Mouse (Mus musculus) cerebellum, adult 11 months (tissue): ENCODE data around the gene Gm12886.

Experiments
- DNase-seq: peaks from one replicate; pipeline ENCODE4 v3.0.0; 2022

Gene Gm12886

DNA sequence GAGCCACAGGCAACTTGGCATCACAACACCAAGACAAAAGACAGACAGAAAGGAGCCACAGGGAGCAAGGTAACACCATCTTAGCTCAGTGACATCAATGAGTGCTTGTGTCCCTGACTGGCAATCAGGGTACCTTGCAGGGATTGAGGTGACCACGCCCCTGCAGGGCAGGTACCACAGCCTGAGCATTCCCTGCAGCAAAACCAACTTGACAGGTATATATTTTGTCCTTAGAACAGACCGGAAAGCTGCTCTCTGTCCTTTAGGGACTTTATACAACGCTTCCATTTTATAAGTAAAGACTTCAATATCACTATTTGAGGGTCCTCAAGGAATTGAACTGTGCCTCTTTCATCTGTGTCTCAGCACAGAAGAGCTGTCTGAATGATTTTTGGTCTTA lies at the start of gene Gm12886:
Gene Gm12886 (minus strand): TSS at position 101 of the 400 bp plus-strand sequence.
- no peak for DNase-seq
